Mouse (Mus musculus): Measurements from ENCODE around the gene Zscan25. TPM values are rescaled to one million over a fixed set of nuclear protein-coding genes. Genes with fewer than 3 reads are reported as not detected.
"Not testable (repeated sequence)": the region's sequence is repeated elsewhere in the genome, so short reads cannot be mapped to it uniquely, and the experiment has no call there.

Zscan25 gene
- polyA plus RNA-seq, 1 experiment from 2014 or later, result 0.18 TPM

GRCm38 (mm10) chr5:145301796-145302195 is 21.5 kb downstream of the Zscan25 start:
- not testable (repeated sequence) for H3K9ac ChIP-seq; H3K4me1 ChIP-seq (replicated peaks); H3K9me3 ChIP-seq (replicated peaks); H3K4me3 ChIP-seq (replicated peaks); DNase-seq; H3K27ac ChIP-seq; H3K36me3 ChIP-seq; ATAC-seq (ENCODE audit: low read depth); H3K4me2 ChIP-seq; H3K27me3 ChIP-seq
- 62% methylated on average over 4 of the region's 4 CpGs for WGBS (ENCODE audit: insufficient replicate concordance)

GRCm38 (mm10) chr5:145302424-145302823 is 22.1 kb downstream of the Zscan25 start:
- WGBS (ENCODE audit: insufficient replicate concordance), result 55% methylated on average over 1 of the region's 1 CpGs
- H3K4me2 ChIP-seq, result no peak overlapping the region

DNA sequence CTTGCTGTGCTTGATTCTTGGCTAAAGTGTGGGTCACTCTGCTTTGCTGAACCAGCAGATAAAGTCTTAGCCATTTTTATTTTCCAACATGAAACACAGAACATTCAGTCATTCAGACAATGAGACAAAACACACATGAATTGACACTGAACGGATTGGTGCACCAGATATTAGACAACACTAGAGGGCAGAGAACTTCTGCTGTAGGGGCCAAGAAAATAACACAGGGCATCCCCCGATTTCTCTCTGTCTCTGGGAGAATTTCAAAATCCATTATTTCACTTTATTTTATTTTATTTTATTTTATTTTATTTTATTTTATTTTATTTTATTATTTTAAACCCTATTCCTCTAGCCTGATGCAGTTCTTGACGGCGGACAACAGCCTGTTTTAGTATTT is 26.7 kb downstream of the Zscan25 start:
- H3K27me3 ChIP-seq; H3K4me2 ChIP-seq; H3K9ac ChIP-seq; DNase-seq; H3K4me1 ChIP-seq (replicated peaks); ATAC-seq (ENCODE audit: low read depth); H3K9me3 ChIP-seq (replicated peaks); H3K27ac ChIP-seq; H3K4me3 ChIP-seq (replicated peaks); H3K36me3 ChIP-seq: not testable (repeated sequence)
- WGBS (ENCODE audit: insufficient replicate concordance), result 77% methylated on average over 4 of the region's 4 CpGs

More at GRCm38 (mm10) chr5:145302424-145302823, 22.1 kb downstream of the Zscan25 start:
- Histone ChIP-seq H3K27ac (no peak overlapping the region), H3K4me3 (replicated peaks) (no peak overlapping the region), H3K9me3 (replicated peaks) (no peaks in the 10 kb centered on the region), H3K4me1 (replicated peaks) (no peaks in the 10 kb centered on the region), H3K9ac (no peak overlapping the region), H3K36me3 (no peaks in the 10 kb centered on the region), H3K27me3 (no peaks in the 10 kb centered on the region)
- no peak for ATAC-seq (ENCODE audit: low read depth)
- no peak for DNase-seq

DNA sequence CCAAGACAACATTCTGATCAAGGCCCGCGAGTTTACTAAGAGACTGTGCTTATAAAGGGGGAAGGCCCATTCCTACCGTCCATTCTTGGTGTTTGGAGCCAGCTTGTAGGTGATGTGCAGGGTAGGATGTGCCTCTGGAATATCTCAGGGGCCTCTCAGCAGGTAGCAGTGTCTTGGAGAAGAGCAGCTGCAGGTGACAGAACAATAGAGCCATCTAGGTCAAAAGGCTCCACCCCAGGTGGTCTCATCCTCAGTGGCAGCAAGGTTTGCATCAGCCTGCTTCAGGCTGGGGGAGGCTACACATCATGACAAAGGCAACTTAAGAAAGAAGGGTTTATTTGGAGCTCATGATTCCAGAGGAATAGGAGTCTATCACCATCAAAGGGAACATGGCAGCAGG is 27.5 kb downstream of the Zscan25 start:
- not testable (repeated sequence) for H3K27me3 ChIP-seq; H3K27ac ChIP-seq; H3K4me1 ChIP-seq (replicated peaks); H3K9me3 ChIP-seq (replicated peaks); H3K9ac ChIP-seq; ATAC-seq (ENCODE audit: low read depth); H3K36me3 ChIP-seq; H3K4me3 ChIP-seq (replicated peaks); H3K4me2 ChIP-seq; DNase-seq
- WGBS (ENCODE audit: insufficient replicate concordance), result 67% methylated on average over 3 of the region's 3 CpGs

DNA sequence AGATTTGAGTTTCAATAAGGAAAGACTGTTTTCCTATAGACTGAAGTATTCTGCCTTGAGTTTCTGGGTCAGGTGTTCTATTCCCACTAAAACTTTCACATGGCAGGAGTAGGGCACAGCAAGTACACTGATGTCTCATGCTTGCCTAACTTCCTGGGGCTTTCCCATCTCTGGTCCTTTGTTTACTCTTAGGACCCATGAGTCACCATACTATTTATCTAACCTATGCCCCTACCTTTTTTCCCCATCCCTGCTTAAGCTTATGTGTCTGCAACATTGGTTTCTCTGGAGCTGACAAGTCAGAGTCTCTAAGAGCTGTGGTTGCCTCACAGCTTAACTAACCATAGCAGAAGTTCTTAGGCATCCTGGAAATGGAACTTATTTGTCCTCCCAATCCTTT is 33.5 kb downstream of the Zscan25 start:
- Histone ChIP-seq H3K36me3 (no peaks in the 10 kb centered on the region), H3K27ac (no peak overlapping the region), H3K4me1 (replicated peaks) (no peaks in the 10 kb centered on the region), H3K9ac (no peak overlapping the region), H3K4me3 (replicated peaks) (no peak overlapping the region), H3K9me3 (replicated peaks) (no peaks in the 10 kb centered on the region), H3K27me3 (no peaks in the 10 kb centered on the region), H3K4me2 (no peak overlapping the region)
- ATAC-seq (ENCODE audit: low read depth) (peak; percentile 66; the same call in 1 of the 2 replicates), DNase-seq (no peak)

- Histone ChIP-seq H3K36me3 (no peaks in the 10 kb centered on the region), H3K9me3 (replicated peaks) (no peaks in the 10 kb centered on the region), H3K27ac (no peak overlapping the region), H3K9ac (no peak overlapping the region), H3K4me3 (replicated peaks) (no peak overlapping the region), H3K27me3 (no peaks in the 10 kb centered on the region), H3K4me2 (no peak overlapping the region), H3K4me1 (replicated peaks) (no peaks in the 10 kb centered on the region)
- DNase-seq (no peak), ATAC-seq (ENCODE audit: low read depth) (no peak)
- 56% methylated on average over 1 of the region's 1 CpGs for WGBS (ENCODE audit: insufficient replicate concordance)
Observed at GRCm38 (mm10) chr5:145317141-145317540, 36.8 kb downstream of the Zscan25 start.

DNA sequence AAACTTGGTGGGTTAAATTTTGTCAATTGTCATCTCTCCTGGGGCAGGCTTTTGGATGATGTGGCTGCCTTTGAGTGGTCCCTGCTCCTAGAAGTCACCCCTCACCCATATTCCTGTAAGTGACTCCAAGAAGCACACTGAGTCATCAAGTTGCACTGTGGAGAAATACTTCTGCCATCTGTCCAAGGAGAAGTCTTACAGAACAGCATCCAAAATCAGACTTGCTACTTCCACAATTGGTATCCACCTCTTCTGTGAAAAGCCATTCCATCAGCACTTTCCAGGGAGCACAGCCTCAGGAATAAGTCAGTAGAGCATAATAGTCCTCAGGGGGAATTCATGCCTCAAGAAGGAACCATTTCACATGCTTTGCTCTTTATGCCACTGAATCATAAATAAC is 58.5 kb downstream of the Zscan25 start:
- H3K9ac ChIP-seq; H3K4me2 ChIP-seq; H3K36me3 ChIP-seq; H3K9me3 ChIP-seq (replicated peaks); H3K4me1 ChIP-seq (replicated peaks); DNase-seq; ATAC-seq (ENCODE audit: low read depth); H3K4me3 ChIP-seq (replicated peaks); H3K27ac ChIP-seq; H3K27me3 ChIP-seq: not testable (repeated sequence)

Other genes starting within 250 kb of the Zscan25 start
- not detected in 2 replicates for gene Gm4871, start 247.7 kb upstream of the Zscan25 start, polyA plus RNA-seq (2015; fragmentation: Nextera tagmentation; extraction: Ambion mirVana)
- gene 1700018F24Rik, start 237.5 kb upstream of the Zscan25 start, polyA plus RNA-seq (2015; fragmentation: Nextera tagmentation; extraction: Ambion mirVana), result not detected in 2 replicates
- 65.3 and 65.8 TPM in 2 replicates for gene Arpc1a, start 196.7 kb upstream of the Zscan25 start, polyA plus RNA-seq (2015; fragmentation: Nextera tagmentation; extraction: Ambion mirVana)
- gene Kpna7, start 196.5 kb upstream of the Zscan25 start, polyA plus RNA-seq (2015; fragmentation: Nextera tagmentation; extraction: Ambion mirVana), result 0.05 and 0.06 TPM in 2 replicates
- 158 and 163 TPM in 2 replicates for gene Arpc1b, start 166.3 kb upstream of the Zscan25 start, polyA plus RNA-seq (2015; fragmentation: Nextera tagmentation; extraction: Ambion mirVana)
- gene Pdap1, start 140.3 kb upstream of the Zscan25 start, polyA plus RNA-seq (2015; fragmentation: Nextera tagmentation; extraction: Ambion mirVana), result 69.5 and 90.7 TPM in 2 replicates
- gene Bud31, start 140.1 kb upstream of the Zscan25 start, polyA plus RNA-seq (2015; fragmentation: Nextera tagmentation; extraction: Ambion mirVana), result 164 and 177 TPM in 2 replicates
- 8.6 and 9.4 TPM in 2 replicates for gene Ptcd1, start 113.4 kb upstream of the Zscan25 start, polyA plus RNA-seq (2015; fragmentation: Nextera tagmentation; extraction: Ambion mirVana)
- gene Cpsf4, start 113.3 kb upstream of the Zscan25 start, polyA plus RNA-seq (2015; fragmentation: Nextera tagmentation; extraction: Ambion mirVana), result 32.4 and 34.7 TPM in 2 replicates
- 566 and 569 TPM in 2 replicates for gene Atp5j2, start 88.4 kb upstream of the Zscan25 start, polyA plus RNA-seq (2015; fragmentation: Nextera tagmentation; extraction: Ambion mirVana)
- 5.9 and 6.0 TPM in 2 replicates for gene Zkscan14, start 78.6 kb upstream of the Zscan25 start, polyA plus RNA-seq (2015; fragmentation: Nextera tagmentation; extraction: Ambion mirVana)
- gene Zkscan5, start 75.9 kb upstream of the Zscan25 start, polyA plus RNA-seq (2015; fragmentation: Nextera tagmentation; extraction: Ambion mirVana), result 3.7 and 4.3 TPM in 2 replicates
- gene Zfp655, start 48.8 kb upstream of the Zscan25 start, polyA plus RNA-seq (2015; fragmentation: Nextera tagmentation; extraction: Ambion mirVana), result 18.6 and 21.8 TPM in 2 replicates
- 0.07 TPM in 1 of 2 replicates, not detected in the other for gene Cyp3a57, start 64.8 kb downstream of the Zscan25 start, polyA plus RNA-seq (2015; fragmentation: Nextera tagmentation; extraction: Ambion mirVana)
- gene Cyp3a16, start 189.2 kb downstream of the Zscan25 start, polyA plus RNA-seq (2015; fragmentation: Nextera tagmentation; extraction: Ambion mirVana), result 0.35 and 0.52 TPM in 2 replicates

All from liver, embryonic 13.5 days (tissue).